Mouse (Mus musculus): ENCODE measurements at regions not wholly inside any gene's neighbourhood (a gene's known extent, or its start where the extent isn't known, plus 50 kb on each side); places are given as distances from the start of the nearest gene placed in this dataset.

GRCm38 (mm10) chr14:58967163-58967562, 175.5 kb downstream of the 1700129C05Rik start:
- no peak for DNase-seq

GRCm38 (mm10) chr14:58944958-58945357, 197.7 kb downstream of the 1700129C05Rik start:
- DNase-seq, result no peak

- no peak for DNase-seq
Measured at GRCm38 (mm10) chr14:58943267-58943765, 199.4 kb downstream of the 1700129C05Rik start.

- DNase-seq, result no peak
Measured at GRCm38 (mm10) chr14:58939086-58939485, 203.6 kb downstream of the 1700129C05Rik start.

DNA sequence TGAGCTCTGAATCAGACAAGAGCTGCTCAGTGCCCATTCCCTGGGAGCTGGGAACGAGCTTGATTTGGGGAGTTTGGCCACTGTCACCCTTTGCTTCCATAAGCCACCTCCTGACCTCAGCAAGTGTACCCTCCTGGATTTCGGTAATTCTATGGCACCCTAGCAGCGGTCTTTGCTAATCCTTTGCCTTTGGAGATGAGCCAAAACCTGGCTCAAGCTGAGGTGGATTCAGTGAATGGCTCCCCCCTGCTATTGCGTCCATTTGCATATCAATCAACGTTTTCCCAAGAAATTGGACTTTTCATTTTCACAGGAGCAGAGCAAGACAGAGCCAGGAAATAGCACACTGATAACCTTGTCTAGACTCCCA, 204.1 kb downstream of the 1700129C05Rik start:
- DNase-seq, result no peak

DNA sequence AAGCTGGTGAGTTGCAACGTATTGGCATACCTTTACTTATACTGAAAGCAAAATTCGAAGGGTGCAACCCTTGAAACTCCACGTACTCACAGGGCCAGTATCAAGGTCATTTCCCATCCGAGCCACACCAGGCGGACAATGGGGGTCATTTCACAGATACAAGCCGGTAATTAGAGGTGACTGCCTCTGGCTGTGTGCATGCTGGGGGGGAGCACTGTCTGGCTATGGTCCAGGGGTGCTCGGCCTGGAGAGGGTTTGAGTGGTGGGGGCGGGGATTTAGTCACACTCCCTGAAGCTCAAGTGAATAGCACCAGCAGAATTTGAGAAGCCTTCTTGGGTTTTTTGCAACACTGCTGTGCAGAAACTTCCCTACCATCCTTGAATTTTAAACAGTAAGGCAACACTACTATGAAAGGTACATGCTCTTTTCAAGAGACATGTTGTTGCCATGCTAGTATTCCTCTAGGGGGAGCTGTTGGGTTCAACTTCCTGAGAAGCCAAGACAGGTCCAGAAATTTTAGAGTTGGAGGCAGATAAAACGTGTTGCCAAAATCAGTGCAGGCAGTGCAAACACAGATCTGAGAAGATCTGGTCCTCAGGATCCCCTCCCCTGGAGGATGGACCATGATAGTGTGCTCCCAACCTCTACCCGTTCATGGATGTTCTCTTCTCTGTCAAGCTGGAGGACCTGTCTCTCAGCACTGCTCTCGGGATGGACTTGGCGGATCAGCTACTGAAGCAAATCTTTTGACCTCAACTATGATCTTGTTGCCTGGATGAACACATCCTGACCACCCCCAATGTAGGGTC, 204.7 kb downstream of the 1700129C05Rik start:
- DNase-seq, result no peak

- no peak for DNase-seq
Measured at GRCm38 (mm10) chr14:58937331-58937730, 205.4 kb downstream of the 1700129C05Rik start.

DNA sequence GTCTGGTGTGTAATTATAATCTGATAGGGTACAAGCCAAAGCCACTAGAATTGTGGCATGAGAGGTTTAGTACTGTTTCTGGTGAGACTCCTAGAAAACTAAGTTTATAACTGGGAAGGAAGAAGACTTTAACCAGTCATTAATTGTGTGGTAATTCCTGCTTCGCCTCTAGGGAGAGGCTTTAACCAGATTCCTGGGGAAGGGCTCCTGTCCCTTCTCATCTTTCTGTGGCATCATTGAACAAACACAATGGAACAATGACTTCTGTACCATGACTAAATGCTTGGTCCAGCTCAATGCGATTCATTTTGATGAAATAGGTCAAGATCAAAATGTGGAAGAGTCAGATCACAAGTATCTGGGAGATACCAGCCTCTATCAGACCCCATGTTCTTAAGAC, 206.6 kb downstream of the 1700129C05Rik start:
- DNase-seq, result no peak

DNA sequence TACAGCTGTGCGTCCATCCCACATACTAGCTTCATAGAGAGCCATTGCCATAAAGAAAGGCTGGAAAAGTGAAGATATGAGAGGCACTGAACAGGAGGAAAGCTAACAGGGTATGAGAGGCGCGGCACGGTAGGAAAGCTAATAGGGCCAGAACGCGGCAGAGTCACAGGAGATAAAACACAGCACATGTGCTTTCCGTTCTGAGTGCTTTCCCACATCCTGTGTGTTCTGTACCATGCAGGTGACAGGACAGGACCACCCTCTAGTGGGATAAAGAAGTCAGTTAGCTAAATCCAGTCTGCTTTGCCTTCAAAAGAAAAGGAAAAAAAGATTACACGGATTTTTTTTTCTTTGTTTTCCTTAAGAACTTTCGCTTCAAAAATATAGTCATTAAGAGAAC, 224.8 kb downstream of the 1700129C05Rik start:
- no peak for DNase-seq

- DNase-seq, result no peak
Measured at GRCm38 (mm10) chr14:58917228-58917627, 225.5 kb downstream of the 1700129C05Rik start.

DNA sequence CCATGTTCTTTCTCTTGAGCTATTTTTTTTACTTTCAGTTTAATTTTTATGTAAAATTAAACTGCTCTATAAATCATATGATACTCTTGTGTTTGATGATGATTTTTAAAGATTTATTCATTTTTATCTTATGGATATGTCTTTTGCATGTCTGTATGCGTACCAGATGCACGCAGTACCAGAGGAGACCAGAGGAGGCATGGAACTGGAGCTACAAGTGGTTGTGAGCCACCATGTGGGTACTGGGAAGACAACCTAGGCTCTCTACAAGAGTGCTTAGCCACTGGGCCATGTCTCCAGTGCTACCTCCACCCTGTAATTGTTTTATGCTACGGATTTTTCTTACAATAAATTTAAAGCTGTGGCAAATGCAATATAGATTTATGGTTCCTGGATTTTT, 227.8 kb downstream of the 1700129C05Rik start:
- no peak for DNase-seq

GRCm38 (mm10) chr14:58910846-58911245, 231.8 kb downstream of the 1700129C05Rik start:
- DNase-seq, result no peak

DNA sequence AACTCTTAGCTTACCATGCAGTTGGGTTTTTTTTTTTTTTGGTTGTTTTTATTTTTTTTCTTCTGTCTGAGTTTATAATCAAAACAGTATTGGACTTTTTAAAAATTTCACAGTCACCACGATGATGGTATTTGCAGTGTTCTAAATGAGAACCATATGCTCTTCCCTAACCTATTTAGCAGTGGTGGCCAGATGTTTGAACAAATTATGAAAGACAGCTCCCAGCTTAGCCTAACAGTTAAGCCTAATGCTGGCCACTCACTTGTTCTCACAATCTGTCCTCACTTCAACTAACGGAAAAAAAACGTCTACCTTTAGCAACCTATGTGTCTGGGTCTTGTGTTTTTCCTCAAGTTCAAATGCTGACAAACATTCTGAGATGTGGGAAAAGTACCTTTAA, 234.8 kb downstream of the 1700129C05Rik start:
- DNase-seq, result no peak

DNA sequence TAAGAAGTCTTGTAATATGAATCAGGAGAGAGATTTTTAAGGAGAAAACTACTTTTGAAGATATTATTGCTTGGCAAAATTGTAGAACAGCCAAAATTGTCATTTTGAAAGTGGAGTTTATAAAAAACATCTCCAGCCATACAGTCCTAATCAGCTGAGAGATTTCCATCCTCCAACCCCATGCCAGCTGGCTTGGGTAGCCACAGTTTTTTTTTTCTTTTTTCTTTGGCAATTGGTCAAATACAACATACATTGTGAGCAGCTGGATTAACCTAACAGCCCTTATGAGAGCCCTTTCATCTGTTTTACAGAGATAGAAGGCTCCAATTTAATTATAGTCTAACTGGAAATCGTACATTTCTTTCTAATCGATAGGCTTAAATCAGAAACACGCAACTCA, 235.3 kb downstream of the 1700129C05Rik start:
- DNase-seq, result no peak

- no peak for DNase-seq
Measured at GRCm38 (mm10) chr14:58906631-58907030, 236.1 kb downstream of the 1700129C05Rik start.

GRCm38 (mm10) chr14:58868176-58868949, 274.3 kb downstream of the 1700129C05Rik start:
- no peak for DNase-seq

- no peak for DNase-seq
Measured at GRCm38 (mm10) chr14:58867396-58868107, 275.1 kb downstream of the 1700129C05Rik start.

DNA sequence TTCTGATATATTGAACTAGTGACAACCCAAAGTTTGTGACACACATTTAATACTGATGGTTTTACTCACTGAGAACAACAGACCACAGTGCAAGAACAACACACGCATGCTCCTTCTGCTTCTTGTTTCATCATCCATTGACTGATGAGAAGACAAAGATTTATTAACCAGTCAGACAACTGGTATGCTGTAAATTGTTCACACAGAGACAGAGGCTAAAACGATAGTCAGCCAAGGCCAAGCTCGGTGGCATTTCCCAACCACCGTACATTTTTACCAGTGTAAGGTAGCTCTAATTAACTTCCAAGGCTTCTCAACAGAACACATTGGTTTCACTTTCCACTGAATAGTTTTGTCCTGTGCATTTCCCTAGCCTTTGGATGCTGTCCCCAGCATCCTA, 287.8 kb downstream of the 1700129C05Rik start:
- no peak for DNase-seq

DNA sequence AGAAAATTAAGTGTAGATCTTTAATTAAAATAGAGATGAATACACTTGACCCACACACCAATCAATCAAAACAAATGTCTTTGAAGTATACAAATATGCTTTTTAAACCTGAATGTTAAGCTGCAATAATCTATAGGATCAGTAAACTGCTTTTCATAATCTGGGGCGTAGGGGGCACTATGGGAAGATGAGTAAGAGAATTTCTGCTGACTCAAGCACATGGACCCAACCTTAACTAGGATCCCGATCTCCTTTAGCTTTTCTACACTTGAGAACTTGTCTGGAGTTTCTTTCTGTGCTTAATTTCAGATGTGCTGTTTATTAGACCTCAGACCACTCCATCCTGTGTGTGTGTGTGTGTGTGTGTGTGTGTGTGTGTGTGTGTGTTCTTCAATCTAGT, 298.1 kb downstream of the 1700129C05Rik start:
- DNase-seq, result no peak

DNA sequence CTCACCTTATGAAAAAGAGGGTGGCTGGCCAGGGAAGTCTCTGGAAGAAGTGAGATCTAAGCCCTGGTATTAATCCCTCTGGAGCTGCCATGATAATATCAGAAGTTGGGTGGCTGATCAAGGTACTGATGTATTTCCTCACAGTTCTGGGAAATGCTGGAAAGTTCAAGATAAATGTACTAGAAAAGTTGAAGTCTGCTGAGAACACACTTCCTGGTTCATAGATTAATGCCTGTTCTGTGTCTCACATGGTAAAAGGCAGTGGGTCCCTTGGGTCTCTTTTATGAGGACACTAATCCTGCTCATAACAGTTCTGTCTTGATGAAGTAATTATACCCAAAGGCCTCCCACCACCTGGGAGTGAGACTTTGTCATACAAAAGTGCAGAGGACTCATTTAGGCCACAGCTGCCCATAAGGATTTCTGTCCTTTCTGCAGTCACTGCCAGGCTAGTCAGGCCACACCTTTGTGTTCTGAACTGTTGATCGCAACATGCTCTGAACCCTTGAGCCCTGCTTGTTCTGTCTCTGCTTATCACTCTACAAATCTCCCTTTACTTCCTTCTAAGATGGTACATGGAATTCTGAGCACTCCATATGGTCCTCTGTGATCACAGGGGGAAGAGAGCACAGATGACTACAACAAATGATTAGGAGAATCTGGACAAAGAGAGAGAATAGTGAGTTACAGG, 300.4 kb downstream of the 1700129C05Rik start:
- DNase-seq, result no peak

DNA sequence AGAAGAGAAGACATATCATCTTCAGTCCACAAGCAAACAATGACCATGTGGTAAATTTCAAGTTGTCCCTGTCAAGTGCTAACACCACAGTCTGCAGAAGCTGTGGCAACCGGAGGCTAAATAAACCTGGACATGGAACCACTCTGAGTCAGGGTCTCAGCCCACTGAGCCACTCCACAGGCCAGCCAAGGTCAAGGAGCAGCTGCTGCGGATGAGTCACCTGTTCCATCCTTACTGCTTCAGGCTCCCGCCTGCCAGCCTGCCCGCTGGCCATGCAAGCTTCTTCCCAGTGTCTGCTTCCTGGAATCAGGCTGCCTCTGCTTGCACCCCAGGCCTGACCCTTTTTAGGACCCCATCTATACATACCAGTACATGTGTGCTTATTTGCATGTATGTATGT, 319.8 kb downstream of the 1700129C05Rik start:
- no peak for DNase-seq

GRCm38 (mm10) chr14:58817961-58818504, 324.7 kb downstream of the 1700129C05Rik start:
- no peak for DNase-seq

GRCm38 (mm10) chr14:58816540-58816876, 326.2 kb downstream of the 1700129C05Rik start:
- DNase-seq, result no peak
